Mouse (Mus musculus): Measurements from ENCODE around the gene BC147527. TPM values are rescaled to one million over a fixed set of nuclear protein-coding genes. Genes with fewer than 3 reads are reported as not detected.
"Not testable (repeated sequence)": the region's sequence is repeated elsewhere in the genome, so short reads cannot be mapped to it uniquely, and the experiment has no call there.

Gene BC147527
- total RNA-seq (2015) (46.3 and 48.8 TPM in 2 replicates), total RNA-seq (2017) (48.0 and 70.9 TPM in 2 replicates)

GRCm38 (mm10) chr13:120299991-120300442 is at the start of gene BC147527:
Gene BC147527, plus strand, starts transcription at chr13:120300392.
- ATAC-seq (ENCODE audit: poor library complexity, severe bottlenecking) = peak; percentile 93

GRCm38 (mm10) chr13:120251208-120251924 is 48.8 kb upstream of the BC147527 start:
- peak; percentile 79 for ATAC-seq (ENCODE audit: poor library complexity, severe bottlenecking)

- peak; percentile 52 for ATAC-seq (ENCODE audit: poor library complexity, severe bottlenecking)
Measured at GRCm38 (mm10) chr13:120258817-120259658, 41.2 kb upstream of the BC147527 start.

- ATAC-seq (ENCODE audit: poor library complexity, severe bottlenecking) = peak; percentile 75
Measured at GRCm38 (mm10) chr13:120259718-120260117, 40.5 kb upstream of the BC147527 start.

- ATAC-seq (ENCODE audit: poor library complexity, severe bottlenecking) = not testable (repeated sequence)
Measured at GRCm38 (mm10) chr13:120262870-120263269, 37.3 kb upstream of the BC147527 start, which contains the start of gene AF067061. Gene AF067061, plus strand, starts transcription at chr13:120263114.

- ATAC-seq (ENCODE audit: poor library complexity, severe bottlenecking) = peak; percentile 83
Measured at GRCm38 (mm10) chr13:120277837-120278236, 22.4 kb upstream of the BC147527 start.

- no peak for ATAC-seq (ENCODE audit: poor library complexity, severe bottlenecking)
Measured at GRCm38 (mm10) chr13:120278784-120279183, 21.4 kb upstream of the BC147527 start.

- peak; percentile 60 for ATAC-seq (ENCODE audit: poor library complexity, severe bottlenecking)
Measured at GRCm38 (mm10) chr13:120299324-120299894, 783 bp upstream of the BC147527 start.

- no peak for ATAC-seq (ENCODE audit: poor library complexity, severe bottlenecking)
Measured at GRCm38 (mm10) chr13:120300853-120301252, 661 bp downstream of the BC147527 start.

- ATAC-seq (ENCODE audit: poor library complexity, severe bottlenecking) = peak; percentile 62
Measured at GRCm38 (mm10) chr13:120310749-120311148, 10.6 kb downstream of the BC147527 start.

GRCm38 (mm10) chr13:120313584-120313983 is 13.4 kb downstream of the BC147527 start:
- peak; percentile 43; the same call in 1 of the 2 replicates for ATAC-seq (ENCODE audit: poor library complexity, severe bottlenecking)

GRCm38 (mm10) chr13:120316578-120316977 is 16.4 kb downstream of the BC147527 start, which contains the start of gene Tcstv3:
Gene Tcstv3, plus strand, starts transcription at chr13:120316878.
- ATAC-seq (ENCODE audit: poor library complexity, severe bottlenecking) = not testable (repeated sequence)

GRCm38 (mm10) chr13:120320183-120320582 is 20.0 kb downstream of the BC147527 start:
- no peak for ATAC-seq (ENCODE audit: poor library complexity, severe bottlenecking)

- no peak for ATAC-seq (ENCODE audit: poor library complexity, severe bottlenecking)
Measured at GRCm38 (mm10) chr13:120320721-120321120, 20.5 kb downstream of the BC147527 start.

Other genes starting within 250 kb of the BC147527 start
- gene Gm21188, start 248.2 kb upstream of the BC147527 start, total RNA-seq (2015) = 248 and 273 TPM in 2 replicates
- gene Gm21188, start 248.2 kb upstream of the BC147527 start, total RNA-seq (2017) = 152 and 161 TPM in 2 replicates
- gene Gm20767, start 160.1 kb upstream of the BC147527 start, total RNA-seq (2015) = not detected in 2 replicates
- not detected in 2 replicates for gene Gm20767, start 160.1 kb upstream of the BC147527 start, total RNA-seq (2017)
- not detected in 2 replicates for gene Gm21818, start 128.0 kb upstream of the BC147527 start, total RNA-seq (2015)
- not detected in 2 replicates for gene Gm21818, start 128.0 kb upstream of the BC147527 start, total RNA-seq (2017)
- gene Gm21762, start 84.4 kb upstream of the BC147527 start, total RNA-seq (2015) = 0.58 and 1.4 TPM in 2 replicates
- 1.7 and 3.3 TPM in 2 replicates for gene Gm21762, start 84.4 kb upstream of the BC147527 start, total RNA-seq (2017)
- gene Gm21731, start 61.3 kb upstream of the BC147527 start, total RNA-seq (2015) = not detected in 2 replicates
- gene Gm21731, start 61.3 kb upstream of the BC147527 start, total RNA-seq (2017) = not detected in 2 replicates
- not detected in 2 replicates for gene AF067061, start 37.3 kb upstream of the BC147527 start, total RNA-seq (2015)
- not detected in 2 replicates for gene AF067061, start 37.3 kb upstream of the BC147527 start, total RNA-seq (2017)
- gene Tcstv3, start 16.5 kb downstream of the BC147527 start, total RNA-seq (2015) = not detected in 2 replicates
- gene Tcstv3, start 16.5 kb downstream of the BC147527 start, total RNA-seq (2017) = not detected in 2 replicates